Mouse (Mus musculus) kidney, adult 2 months (tissue): ENCODE measurements around the gene Fkbp2.

Experiments
- CTCF ChIP-seq: fragments of 200-500 bp; conservative IDR thresholded peaks from 2 replicates; pipeline ENCODE4 v1.5.1; 2011; ENCODE audit warnings: low read depth, mild to moderate bottlenecking, control low read depth, low read length, moderate library complexity, mixed read lengths; ENCODE audit not compliant: insufficient read depth, insufficient read length
- POLR2A ChIP-seq: fragments of 200-500 bp; IDR thresholded peaks from one replicate; pipeline ENCODE4 v1.6.1; 2011; ENCODE audit warnings: low read depth, low read length, control low read depth

DNA sequence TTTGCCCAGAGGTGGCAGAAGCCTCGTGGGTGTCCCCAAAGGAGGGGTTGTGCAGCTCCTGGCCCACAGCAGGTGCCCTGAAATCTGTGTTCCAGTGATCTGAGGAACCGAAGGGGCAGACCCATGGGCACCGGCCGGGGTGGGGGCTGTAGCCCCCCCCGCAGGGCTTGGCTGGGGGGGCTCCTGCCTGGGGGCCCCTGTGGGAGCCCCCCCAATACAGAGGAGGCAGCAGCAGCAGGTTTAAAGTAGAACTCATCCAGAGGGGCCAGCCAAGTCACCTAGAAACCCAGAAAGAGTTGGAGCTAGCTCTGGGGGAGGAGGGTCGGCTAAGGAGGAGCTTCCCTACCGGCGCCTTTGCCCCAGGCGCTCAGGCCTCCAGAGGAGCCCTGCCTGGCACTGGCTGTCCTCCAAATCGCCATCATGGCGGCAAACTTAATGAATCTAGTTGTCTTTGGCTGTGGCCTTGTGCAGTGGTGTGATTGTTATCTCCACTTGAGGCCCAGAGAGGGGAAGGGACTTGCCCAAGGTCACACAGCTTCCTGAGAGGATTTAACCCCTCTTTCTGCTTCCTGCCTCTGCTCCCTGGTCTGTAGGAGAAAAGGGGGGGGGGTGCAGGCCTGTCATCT lies 9.7 kb downstream of the Fkbp2 start:
- TF ChIP-seq CTCF = no peak
- TF ChIP-seq POLR2A = no peak
